8 mouse cellular contexts compared by ENCODE assay signal in the genomic region with DNA sequence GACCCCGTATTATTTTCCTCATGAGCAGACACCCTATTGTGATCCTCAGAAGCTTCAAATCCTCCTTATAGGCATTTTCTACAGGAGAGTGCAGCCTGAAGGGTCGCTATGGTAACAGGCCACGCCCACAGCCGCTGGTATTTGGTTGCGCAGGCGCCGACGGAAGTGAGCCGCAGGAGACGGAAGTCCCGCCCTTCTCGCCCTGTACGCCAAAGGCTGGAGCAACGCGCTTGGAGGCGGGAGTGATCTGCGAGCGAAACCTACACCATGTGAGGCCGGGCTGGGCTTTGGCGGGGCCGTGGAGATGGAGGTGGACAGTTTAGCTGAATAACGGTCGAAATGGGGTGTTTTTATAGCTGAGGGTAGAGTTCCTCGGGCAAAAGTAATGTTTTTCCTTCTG. TPM values are rescaled to one million over a fixed set of nuclear protein-coding genes. Genes with fewer than 3 reads are reported as not detected.
A peak's percentile ranks its signal among the peaks of the same experiment; 100 is the strongest.
DNase-seq lines count a peak whose midpoint lies in the region; ATAC-seq lines count a peak whose summit lies in the region.

A gene (plus strand): TSS at position 97 of the 400 bp plus-strand sequence.

- H3K27ac ChIP-seq in hindbrain, embryonic 11.5 days (ENCODE audit: low read depth, low read length), result peak within 1 kb of the TSS; percentile 61

- H3K4me1 ChIP-seq in hindbrain, embryonic 11.5 days (replicated peaks; ENCODE audit: control insufficient read depth, insufficient read depth, low read length), result peaks cover 6% of the 10 kb centered on the region; the same call in 1 of the 2 replicates

- peak within 1 kb of the TSS; percentile 75 for H3K4me3 ChIP-seq in hindbrain, embryonic 11.5 days (ENCODE audit: low read depth, low read length)

- DNase-seq in Muller cell, postnatal 12 days (ENCODE audit: inconsistent ontology term), result peak; percentile 97
- peak; percentile 95 for DNase-seq in cerebellum, adult 9-11 months
- DNase-seq in frontal cortex, adult 2 months (ENCODE audit: extremely low spot score in 1 of 2, low spot score in 1 of 2), result peak; percentile 87 to 97
- peak; percentile 99 for DNase-seq in hindbrain, embryonic 11.5 days (ENCODE audit: low spot score)
- peak; percentile 95 to 96 for DNase-seq in layer of hippocampus, postnatal 14 days (ENCODE audit: low spot score in 2 of 2)
- DNase-seq in lung, postnatal 14 days, result peak; percentile 99
- peak; percentile 91 for DNase-seq in retina, adult 2 months (ENCODE audit: low read depth, low spot score)
- DNase-seq in thymus, postnatal 36 days, result peak; percentile 93 to 94

- peak within 1 kb of the TSS; percentile 75 for H3K9ac ChIP-seq in hindbrain, embryonic 11.5 days (ENCODE audit: low read depth, low read length)

- H3K36me3 ChIP-seq in hindbrain, embryonic 11.5 days (ENCODE audit: control insufficient read depth, insufficient read depth, low read length), result no peaks in the 10 kb centered on the region

- peak; percentile 92 for ATAC-seq in hindbrain, embryonic 11.5 days (ENCODE audit: low FRiP score)

- peak within 1 kb of the TSS; percentile 84 for H3K4me2 ChIP-seq in hindbrain, embryonic 11.5 days (replicated peaks; ENCODE audit: low read depth, low read length)

- no peaks in the 10 kb centered on the region for H3K27me3 ChIP-seq in hindbrain, embryonic 11.5 days (ENCODE audit: control insufficient read depth, insufficient read depth, low read length)

- H3K9me3 ChIP-seq in hindbrain, embryonic 11.5 days (ENCODE audit: control insufficient read depth, low read length), result no peaks in the 10 kb centered on the region

- WGBS in hindbrain, embryonic 11.5 days, result under 1% methylated on average over 24 of the region's 24 CpGs

RNA-seq across cellular contexts. Expression of the gene that starts here (rescaled TPM):
- polyA plus RNA-seq in frontal cortex, adult 2 months (2012; rRNA removed), result 70.7 and 83.9 TPM in 2 replicates
- polyA plus RNA-seq in hindbrain, embryonic 11.5 days (2014; fragmentation: Nextera tagmentation; extraction: Ambion mirVana), result 143 and 149 TPM in 2 replicates
- total RNA-seq in layer of hippocampus, postnatal 14 days (2021), result 10 to 100 TPM; 76.5 to 86.4 TPM

Comparison
In these comparisons a context has a peak if more than half of its experiments do, and no peak if none do; other contexts are left out.
1. Peak in every context shown above with its lines: DNase-seq, ATAC-seq, H3K4me3 ChIP-seq and H3K27ac ChIP-seq.